Mouse (Mus musculus) brain, adult 2 months (tissue): ENCODE results near the gene Gm39115.

Experiments used
- DNase-seq: peaks from one replicate; pipeline ENCODE4 v3.0.0; 2011; ENCODE audit warnings: low read depth, low spot score

The Gm39115 gene

GRCm38 (mm10) chr7:142095183-142095931 is 40.5 kb downstream of the Gm39115 start, which contains the start of gene Dusp8:
Dusp8 (minus strand) TSS chr7:142095843.
- peak; percentile 98 for DNase-seq

GRCm38 (mm10) chr7:142094301-142095143 is 41.3 kb downstream of the Gm39115 start:
- DNase-seq = peak; percentile 86

- peak; percentile 46 for DNase-seq
Observed at GRCm38 (mm10) chr7:142093696-142094240, 42.1 kb downstream of the Gm39115 start.

- DNase-seq = peak; percentile 16
Observed at GRCm38 (mm10) chr7:142092991-142093390, 42.8 kb downstream of the Gm39115 start.

GRCm38 (mm10) chr7:142091848-142092247 is 44.0 kb downstream of the Gm39115 start:
- peak; percentile 86 for DNase-seq

- DNase-seq = no peak
Observed at GRCm38 (mm10) chr7:142089648-142090447, 46.0 kb downstream of the Gm39115 start.

GRCm38 (mm10) chr7:142088886-142089285 is 46.9 kb downstream of the Gm39115 start:
- DNase-seq = peak; percentile 90

GRCm38 (mm10) chr7:142087069-142087652 is 48.7 kb downstream of the Gm39115 start:
- DNase-seq = no peak

- DNase-seq = no peak
Observed at GRCm38 (mm10) chr7:142086159-142086905, 49.5 kb downstream of the Gm39115 start.
